Mouse (Mus musculus) hindbrain, embryonic 11.5 days (tissue): ENCODE measurements at regions not wholly inside any gene's neighbourhood (a gene's known extent, or its start where the extent isn't known, plus 50 kb on each side); places are given as distances from the start of the nearest gene placed in this dataset.

ENCODE experiments used
- ATAC-seq: fragments of 200-750 bp; cut with Nextera tagmentation; 2 replicates; pipeline ENCODE4 v1.8.0; 2017; ENCODE audit warnings: mild to moderate bottlenecking, moderate TSS enrichment, moderate library complexity; ENCODE audit not compliant: low FRiP score
- DNase-seq: peaks from one replicate; pipeline ENCODE4 v3.0.0-alpha.2; 2015; ENCODE audit warnings: low spot score
- H3K27ac ChIP-seq: fragments of 300-500 bp; sonication (generic); 2 replicates; pipeline ENCODE4 v1.5.1; 2014; ENCODE audit warnings: mild to moderate bottlenecking, low read depth, low read length
- H3K27me3 ChIP-seq: fragments of 300-500 bp; sonication (generic); 2 replicates; pipeline ENCODE4 v1.6.1; 2014; ENCODE audit warnings: mild to moderate bottlenecking, low read length, moderate library complexity, mixed read lengths; ENCODE audit not compliant: control insufficient read depth, insufficient read depth
- H3K36me3 ChIP-seq: fragments of 300-500 bp; sonication (generic); 2 replicates; pipeline ENCODE4 v1.6.1; 2014; ENCODE audit warnings: mild to moderate bottlenecking, low read length, moderate library complexity, mixed read lengths; ENCODE audit not compliant: control insufficient read depth, insufficient read depth
- H3K4me1 ChIP-seq: fragments of 300-500 bp; sonication (generic); replicated peaks from 2 replicates; pipeline ENCODE4 v1.6.1; 2014; ENCODE audit warnings: low read length, mixed read lengths; ENCODE audit not compliant: control insufficient read depth, insufficient read depth
- H3K4me2 ChIP-seq: fragments of 300-500 bp; sonication (generic); replicated peaks from 2 replicates; pipeline ENCODE4 v1.6.1; 2014; ENCODE audit warnings: mild to moderate bottlenecking, low read depth, low read length
- H3K4me3 ChIP-seq: fragments of 300-500 bp; sonication (generic); 2 replicates; pipeline ENCODE4 v1.5.1; 2014; ENCODE audit warnings: low read depth, low read length
- H3K9ac ChIP-seq: fragments of 300-500 bp; sonication (generic); 2 replicates; pipeline ENCODE4 v1.6.1; 2014; ENCODE audit warnings: low read depth, low read length
- H3K9me3 ChIP-seq: fragments of 300-500 bp; sonication (generic); 2 replicates; pipeline ENCODE4 v1.6.1; 2016; ENCODE audit warnings: low read length; ENCODE audit not compliant: control insufficient read depth
- WGBS: fragments of 180-500 bp; shearing (Covaris S2); extraction: QIAGEN DNeasy Blood & Tissue Kit; methylation state at CpG from one replicate; pipeline ENCODE4 v1.1.7; 2014; 5-methylcytosine and 5-hydroxymethylcytosine counted together

DNA sequence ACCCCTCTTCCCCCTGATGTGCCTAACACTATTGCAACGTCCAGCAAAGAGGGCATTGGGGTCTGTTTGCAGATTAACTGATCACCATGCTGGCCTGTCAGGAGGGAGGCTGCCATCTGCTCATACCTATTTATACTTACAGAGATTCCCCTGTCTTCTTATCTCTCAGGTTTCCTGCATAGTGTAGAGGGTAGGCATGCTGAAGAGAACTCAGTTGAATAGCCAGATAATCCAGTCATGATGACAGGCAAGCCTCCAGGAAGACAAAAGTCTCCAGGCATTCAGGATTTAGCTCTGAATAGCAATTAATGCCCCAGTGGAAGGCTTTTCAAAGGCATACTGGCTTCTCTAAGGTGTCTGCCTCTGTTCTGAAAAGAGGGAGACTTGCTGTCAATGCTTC lies 505.1 kb downstream of the Tmem132b start:
- DNase-seq (no peak), ATAC-seq (no peak)
- Histone ChIP-seq H3K27me3 (no peaks in the 10 kb centered on the region), H3K27ac (no peak overlapping the region), H3K4me3 (no peak overlapping the region), H3K9me3 (no peaks in the 10 kb centered on the region), H3K4me1 (0 out of 2 replicates have a peak, but pooled peaks cover 2% of the 10 kb centered on the region), H3K9ac (no peak overlapping the region), H3K4me2 (no peak overlapping the region), H3K36me3 (no peaks in the 10 kb centered on the region)
- WGBS, result 5% methylated on average over 1 of the region's 1 CpGs

DNA sequence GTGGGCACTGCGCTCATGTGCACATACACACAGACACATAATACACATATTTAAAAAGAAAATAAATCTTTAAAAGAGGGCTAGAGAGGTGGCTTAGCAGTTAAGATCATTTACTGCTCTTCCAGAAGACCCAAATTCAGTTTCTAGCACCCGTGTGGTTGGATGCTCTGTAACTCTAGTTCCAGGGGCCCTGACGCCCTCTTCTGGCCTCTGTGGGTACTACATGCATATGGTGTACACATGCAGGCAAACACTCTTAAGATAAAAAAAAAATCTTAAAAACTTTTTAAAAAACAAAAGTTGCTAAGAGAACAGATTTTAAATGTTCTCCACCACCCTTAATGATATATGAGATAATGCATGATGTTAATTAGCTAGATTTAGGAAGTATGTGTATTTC lies 514.2 kb downstream of the Tmem132b start:
- Histone ChIP-seq H3K4me3 (no peak overlapping the region), H3K27ac (no peak overlapping the region), H3K9me3 (no peaks in the 10 kb centered on the region), H3K9ac (no peak overlapping the region), H3K36me3 (no peaks in the 10 kb centered on the region), H3K4me2 (no peak overlapping the region), H3K27me3 (no peaks in the 10 kb centered on the region), H3K4me1 (no peaks in the 10 kb centered on the region)
- DNase-seq, result no peak
- 80% methylated on average over 3 of the region's 3 CpGs for WGBS
- no peak for ATAC-seq

DNA sequence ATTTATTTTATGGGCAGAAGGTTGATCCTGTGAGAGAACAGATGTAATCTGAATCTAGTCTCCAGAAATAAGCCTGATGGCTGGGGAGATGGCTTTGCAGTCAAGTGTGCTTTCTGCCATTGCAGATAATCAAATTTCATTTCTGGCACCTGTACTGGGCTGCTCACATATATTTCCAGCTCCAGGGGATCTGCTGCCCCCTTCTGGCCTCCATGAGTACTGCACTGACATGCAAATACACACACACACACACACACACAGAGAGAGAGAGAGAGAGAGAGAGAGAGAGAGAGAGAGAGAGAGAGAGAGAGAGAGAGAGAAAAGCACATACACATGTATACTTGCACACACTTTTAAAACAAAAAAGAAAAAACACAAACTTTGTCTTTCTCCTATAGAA lies 532.1 kb downstream of the Tmem132b start:
- no peak overlapping the region for H3K9ac ChIP-seq
- no peaks in the 10 kb centered on the region for H3K9me3 ChIP-seq
- H3K27me3 ChIP-seq, result no peaks in the 10 kb centered on the region
- no peaks in the 10 kb centered on the region for H3K36me3 ChIP-seq
- DNase-seq (no peak), ATAC-seq (no peak)
- no peaks in the 10 kb centered on the region for H3K4me1 ChIP-seq
- H3K4me3 ChIP-seq, result no peak overlapping the region
- no peak overlapping the region for H3K27ac ChIP-seq
- H3K4me2 ChIP-seq, result no peak overlapping the region

DNA sequence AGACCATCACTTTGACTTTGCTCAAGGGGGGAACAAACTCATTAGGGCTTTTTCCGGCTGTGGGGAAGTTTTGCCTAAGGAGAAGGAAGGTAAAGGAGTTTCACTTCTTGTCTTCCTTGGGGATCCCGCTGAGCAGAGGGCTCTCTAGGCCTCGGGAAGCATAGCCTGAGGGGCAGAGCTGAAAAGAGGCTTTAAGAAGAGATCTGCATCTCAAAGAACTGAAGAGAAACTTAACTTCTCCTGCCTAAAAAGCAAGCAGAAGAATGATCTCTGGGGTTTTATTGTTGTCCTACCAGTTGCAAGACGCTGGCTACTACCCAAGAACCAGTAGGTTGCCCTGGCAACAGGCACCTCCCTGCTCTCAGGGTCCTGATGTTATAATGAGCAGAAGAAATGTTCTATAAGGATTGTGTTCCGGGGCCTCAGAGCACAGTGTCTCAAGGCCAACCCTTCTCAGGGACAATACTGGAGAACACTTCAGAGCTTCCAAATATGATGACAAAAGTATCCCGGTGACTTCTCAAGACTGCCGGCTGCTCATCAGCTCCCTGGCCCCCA lies 547.8 kb downstream of the Tmem132b start:
- DNase-seq, result peak; percentile 41
- no peak for ATAC-seq

DNA sequence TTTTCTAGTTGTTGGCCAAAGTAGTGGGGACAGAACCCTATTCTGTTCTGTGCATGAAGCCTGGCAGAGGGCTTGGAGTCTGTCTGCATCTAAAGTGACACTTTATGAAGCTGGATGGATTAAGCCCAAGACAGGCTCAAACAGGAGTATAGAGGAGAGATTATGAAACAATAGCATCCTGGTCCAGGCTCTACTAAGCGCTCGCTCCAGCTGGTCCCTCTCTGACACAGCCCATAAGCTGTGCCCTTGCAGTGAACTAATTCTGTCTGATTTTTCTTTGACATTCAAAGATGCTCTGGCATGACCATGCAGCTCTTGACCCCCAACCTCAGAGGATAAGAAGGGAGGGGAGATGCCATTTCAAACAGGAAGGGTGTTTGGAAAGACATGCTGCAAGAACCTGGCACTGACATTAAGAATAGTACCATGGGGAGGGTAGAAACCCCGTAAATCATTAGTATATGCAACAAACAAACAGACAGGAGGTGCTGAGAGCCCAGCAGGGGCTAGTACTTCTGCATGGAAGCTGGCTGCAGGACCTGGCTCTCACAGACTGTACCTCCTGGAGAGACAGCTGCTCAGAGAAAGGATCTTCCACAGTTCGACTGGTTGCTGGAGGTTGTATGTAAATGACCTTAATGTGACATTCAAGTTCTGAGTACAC lies 556.8 kb downstream of the Tmem132b start:
- ATAC-seq (no peak), DNase-seq (no peak)
- H3K4me2 ChIP-seq, result no peak overlapping the region
- H3K27me3 ChIP-seq, result no peaks in the 10 kb centered on the region
- H3K9ac ChIP-seq, result no peak overlapping the region
- H3K4me3 ChIP-seq, result no peak overlapping the region
- H3K9me3 ChIP-seq, result no peaks in the 10 kb centered on the region
- WGBS, result 57% methylated on average over 4 of the region's 4 CpGs
- H3K36me3 ChIP-seq, result no peaks in the 10 kb centered on the region
- no peak overlapping the region for H3K27ac ChIP-seq
- H3K4me1 ChIP-seq, result no peaks in the 10 kb centered on the region

More for the DNA sequence above, 547.8 kb downstream of the Tmem132b start:
- 26% methylated on average over 7 of the region's 7 CpGs for WGBS
- Histone ChIP-seq H3K9ac (no peak overlapping the region), H3K27me3 (no peaks in the 10 kb centered on the region), H3K36me3 (no peaks in the 10 kb centered on the region), H3K9me3 (no peaks in the 10 kb centered on the region), H3K4me1 (no peaks in the 10 kb centered on the region), H3K27ac (no peak overlapping the region), H3K4me3 (no peak overlapping the region), H3K4me2 (no peak overlapping the region)

DNA sequence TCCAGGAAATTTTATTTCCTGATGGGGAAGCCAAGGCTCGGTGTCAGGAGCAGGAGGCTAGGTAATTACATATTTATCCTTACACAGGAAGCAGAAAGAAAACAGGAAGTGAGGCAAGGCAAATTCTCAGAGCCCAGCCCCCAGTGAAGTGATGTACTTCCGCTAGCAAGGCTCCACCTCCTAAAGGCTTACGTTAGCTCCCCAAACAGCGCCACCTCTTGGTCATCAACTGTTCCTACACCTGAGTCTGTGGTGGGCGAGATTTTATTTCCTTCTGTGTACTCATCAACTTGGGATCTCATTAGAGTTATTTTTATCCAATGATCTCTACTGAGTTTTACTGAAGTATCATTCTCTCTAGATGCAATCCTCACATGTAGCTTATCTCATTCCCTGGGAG lies 561.6 kb downstream of the Tmem132b start:
- peak; percentile 10 for DNase-seq
- Histone ChIP-seq H3K4me1 (no peaks in the 10 kb centered on the region), H3K27ac (no peak overlapping the region), H3K4me3 (no peak overlapping the region), H3K36me3 (no peaks in the 10 kb centered on the region), H3K9ac (no peak overlapping the region), H3K9me3 (no peaks in the 10 kb centered on the region), H3K4me2 (no peak overlapping the region), H3K27me3 (no peaks in the 10 kb centered on the region)
- 92% methylated on average over 5 of the region's 5 CpGs for WGBS
- no peak for ATAC-seq

DNA sequence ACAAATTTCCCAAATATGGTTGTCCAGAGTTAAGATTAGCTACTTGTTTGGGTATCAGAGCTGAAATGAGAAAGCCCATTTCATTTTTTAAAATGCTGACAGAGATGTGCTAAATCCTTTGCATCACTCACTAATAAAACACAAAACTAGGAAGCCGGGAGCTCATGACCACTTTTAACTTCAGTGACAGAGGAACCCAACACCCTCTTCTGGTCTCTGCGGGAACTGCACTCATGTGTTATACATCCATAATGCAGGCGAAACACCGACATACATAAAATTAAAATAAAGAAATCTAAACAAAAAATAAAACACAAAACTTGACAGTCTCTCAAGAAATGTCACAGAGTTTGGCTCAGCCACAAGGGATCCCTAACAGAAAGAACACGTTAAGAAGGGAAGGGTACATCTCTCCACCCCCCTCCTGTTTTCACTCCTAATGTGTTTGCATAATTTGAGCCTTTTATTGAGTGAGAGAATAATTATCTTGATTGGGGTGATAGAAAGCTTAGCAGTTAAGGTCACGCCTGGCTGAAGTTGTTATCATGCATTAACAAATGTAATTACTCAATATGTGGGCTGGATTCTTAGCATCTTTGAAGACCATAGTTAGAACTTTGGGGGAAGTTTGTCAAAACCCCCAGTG lies 565.2 kb downstream of the Tmem132b start:
- DNase-seq (peak; percentile 26), ATAC-seq (no peak)
- H3K27ac ChIP-seq, result no peak overlapping the region
- H3K4me2 ChIP-seq, result no peak overlapping the region
- no peaks in the 10 kb centered on the region for H3K27me3 ChIP-seq
- H3K4me1 ChIP-seq, result no peaks in the 10 kb centered on the region
- no peak overlapping the region for H3K4me3 ChIP-seq
- WGBS, result 81% methylated on average over 6 of the region's 6 CpGs
- no peaks in the 10 kb centered on the region for H3K36me3 ChIP-seq
- no peaks in the 10 kb centered on the region for H3K9me3 ChIP-seq
- H3K9ac ChIP-seq, result no peak overlapping the region

DNA sequence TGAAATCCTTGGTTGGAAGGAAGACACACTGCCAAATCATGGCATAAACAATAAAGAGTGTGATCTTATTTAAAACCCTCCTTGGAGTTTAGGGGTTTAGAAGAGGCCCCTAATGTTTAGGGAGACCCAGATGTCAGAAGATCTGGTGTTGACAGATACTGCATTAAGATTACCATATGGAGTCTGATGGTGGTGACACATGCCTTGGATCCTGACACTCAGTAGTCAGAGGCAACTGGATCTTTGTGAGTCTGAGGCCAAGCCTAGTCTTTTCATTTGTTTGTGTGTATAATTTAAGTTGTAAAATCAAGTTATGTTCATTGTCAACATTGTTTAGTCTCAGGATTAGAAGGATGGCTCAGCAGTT lies 565.7 kb downstream of the Tmem132b start:
- no peak overlapping the region for H3K4me3 ChIP-seq

DNA sequence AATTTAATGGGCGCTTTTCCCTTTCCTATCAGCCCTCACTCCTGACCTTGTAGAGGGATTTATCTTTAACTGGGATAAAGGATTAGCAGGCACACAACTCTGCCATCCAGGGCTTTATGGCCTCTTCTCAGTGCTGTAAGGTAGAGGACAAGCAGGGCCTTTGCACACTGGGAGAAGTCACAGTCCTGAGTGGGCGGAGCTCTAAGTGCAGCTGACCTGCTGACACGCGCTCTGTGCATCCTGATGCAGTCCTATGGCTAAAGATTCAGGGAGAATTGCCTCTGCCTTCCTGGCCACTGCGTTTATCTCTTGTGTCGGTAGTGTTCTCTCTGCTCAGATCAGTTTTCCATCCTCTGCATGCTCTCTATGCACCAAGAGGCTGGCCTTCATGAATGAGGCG lies 566.9 kb downstream of the Tmem132b start:
- Histone ChIP-seq H3K9ac (no peak overlapping the region), H3K4me1 (no peaks in the 10 kb centered on the region), H3K9me3 (no peaks in the 10 kb centered on the region), H3K4me2 (no peak overlapping the region), H3K36me3 (no peaks in the 10 kb centered on the region), H3K4me3 (no peak overlapping the region), H3K27ac (no peak overlapping the region), H3K27me3 (no peaks in the 10 kb centered on the region)
- ATAC-seq, result no peak
- WGBS, result 83% methylated on average over 7 of the region's 7 CpGs
- DNase-seq, result no peak

More for the DNA sequence above, 565.7 kb downstream of the Tmem132b start:
- no peak overlapping the region for H3K27ac ChIP-seq
- H3K9me3 ChIP-seq, result no peaks in the 10 kb centered on the region
- no peaks in the 10 kb centered on the region for H3K36me3 ChIP-seq
- no peak overlapping the region for H3K9ac ChIP-seq
- DNase-seq, result no peak
- no peak overlapping the region for H3K4me2 ChIP-seq
- H3K4me1 ChIP-seq, result no peaks in the 10 kb centered on the region
- no peak for ATAC-seq
- no peaks in the 10 kb centered on the region for H3K27me3 ChIP-seq
